Mouse (Mus musculus): Measurements from ENCODE around the gene Lilrb4a.

DNA sequence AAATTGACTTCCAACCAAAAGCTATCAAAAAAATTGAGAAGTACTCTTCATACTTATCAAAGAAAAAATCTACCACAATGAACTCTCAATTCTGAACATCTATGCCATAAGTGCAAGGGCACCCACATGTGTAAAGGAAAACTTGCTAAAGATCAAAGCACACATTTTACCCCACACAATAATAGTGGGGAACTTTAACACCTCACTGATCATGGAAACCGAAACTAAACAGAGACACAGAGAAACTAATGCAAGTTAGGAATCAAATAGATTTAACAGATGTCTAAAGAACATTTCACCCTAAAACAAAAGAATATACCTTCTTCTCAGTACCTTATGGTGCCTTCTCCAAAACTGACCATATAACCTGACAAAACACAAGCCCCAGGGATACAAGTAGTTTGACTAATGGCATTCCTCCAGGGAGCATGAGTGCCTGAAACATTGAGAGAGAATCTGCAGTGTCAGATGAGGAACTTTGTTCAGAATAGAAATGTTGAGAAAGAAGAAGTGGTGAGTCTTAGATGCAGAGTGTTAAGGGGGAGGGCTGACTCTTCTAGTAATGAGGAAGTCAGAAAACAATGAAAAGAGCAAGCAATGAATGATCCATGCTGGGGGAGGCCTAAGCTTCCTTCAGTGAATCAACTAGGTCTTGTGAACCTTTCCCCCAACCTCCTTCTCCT lies 37.0 kb upstream of the Lilrb4a start:
- no peak for TF ChIP-seq POLR2A (IDR thresholded peaks at IDR 0.05; ENCODE audit: borderline replicate concordance, insufficient read depth, low read length)
- TF ChIP-seq CTCF (IDR thresholded peaks at IDR 0.05; ENCODE audit: borderline replicate concordance, insufficient read depth, low read depth, low read length), result no peak

All from cerebellum, adult 2 months (tissue).